Mouse (Mus musculus): ENCODE measurements around the gene C6. TPM values are rescaled to one million over a fixed set of nuclear protein-coding genes. Genes with fewer than 3 reads are reported as not detected.

C6 gene
- 0.16 and 0.24 TPM in 2 replicates for polyA plus RNA-seq (2015; fragmentation: Nextera tagmentation; extraction: Ambion mirVana)

- Histone ChIP-seq H3K36me3 (ENCODE audit: control insufficient read depth, insufficient read depth, low read length) (no peaks in the 10 kb centered on the region), H3K4me3 (ENCODE audit: low read length) (no peak within 1 kb of the TSS), H3K27me3 (replicated peaks; ENCODE audit: control insufficient read depth, insufficient read depth, low read length) (no peaks in the 10 kb centered on the region), H3K27ac (ENCODE audit: low read length) (no peak within 1 kb of the TSS), H3K4me2 (ENCODE audit: low read depth, low read length) (no peak within 1 kb of the TSS), H3K9ac (ENCODE audit: low read depth, low read length) (no peak within 1 kb of the TSS), H3K4me1 (ENCODE audit: control insufficient read depth, insufficient read depth, low read length) (no peaks in the 10 kb centered on the region), H3K9me3 (ENCODE audit: control insufficient read depth, low read length) (no peaks in the 10 kb centered on the region)
- ATAC-seq: no peak
- 83% methylated on average over 9 of the region's 9 CpGs for WGBS
These were observed at the start of gene C6 for GRCm38 (mm10) chr15:4726830-4727310. Gene C6 (plus strand): TSS chr15:4727175.

- H3K9me3 ChIP-seq (ENCODE audit: control insufficient read depth, low read length): no peaks in the 10 kb centered on the region
These were observed 29.4 kb upstream of the C6 start for GRCm38 (mm10) chr15:4697604-4698003.

DNA sequence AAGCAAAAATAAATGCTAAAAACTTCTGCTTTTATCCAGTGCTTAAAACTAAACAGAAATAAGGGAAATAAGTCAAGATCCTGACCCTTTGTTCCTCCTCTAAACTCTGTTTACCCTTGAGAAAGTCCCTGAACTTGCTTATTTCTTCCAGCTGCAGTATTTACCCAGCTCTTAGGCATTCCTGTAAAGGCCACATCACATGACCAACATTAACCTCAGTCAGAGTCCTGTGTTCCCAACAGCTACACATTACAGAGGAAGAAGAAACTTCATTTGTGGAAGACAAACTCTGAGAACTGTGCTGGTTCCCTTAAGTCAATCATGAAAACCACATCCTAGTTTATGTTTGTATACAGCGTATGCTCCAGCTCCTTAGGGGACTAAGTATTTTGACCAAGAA is 7.2 kb downstream of the C6 start:
- no peak overlapping the region for H3K4me2 ChIP-seq (ENCODE audit: low read depth, low read length)
- no peak overlapping the region for H3K27ac ChIP-seq (ENCODE audit: low read length)
- H3K9ac ChIP-seq (ENCODE audit: low read depth, low read length): no peak overlapping the region
- no peaks in the 10 kb centered on the region for H3K36me3 ChIP-seq (ENCODE audit: control insufficient read depth, insufficient read depth, low read length)
- peak; percentile 60; the same call in 1 of the 2 replicates for ATAC-seq
- H3K4me1 ChIP-seq (ENCODE audit: control insufficient read depth, insufficient read depth, low read length): no peaks in the 10 kb centered on the region
- no peaks in the 10 kb centered on the region for H3K27me3 ChIP-seq (replicated peaks; ENCODE audit: control insufficient read depth, insufficient read depth, low read length)
- no peaks in the 10 kb centered on the region for H3K9me3 ChIP-seq (ENCODE audit: control insufficient read depth, low read length)
- 86% methylated on average over 1 of the region's 1 CpGs for WGBS
- no peak overlapping the region for H3K4me3 ChIP-seq (ENCODE audit: low read length)

More at GRCm38 (mm10) chr15:4697604-4698003, 29.4 kb upstream of the C6 start:
- 83% methylated on average over 4 of the region's 4 CpGs for WGBS
- no peaks in the 10 kb centered on the region for H3K27me3 ChIP-seq (replicated peaks; ENCODE audit: control insufficient read depth, insufficient read depth, low read length)
- H3K27ac ChIP-seq (ENCODE audit: low read length): no peak overlapping the region
- no peaks in the 10 kb centered on the region for H3K36me3 ChIP-seq (ENCODE audit: control insufficient read depth, insufficient read depth, low read length)
- H3K4me2 ChIP-seq (ENCODE audit: low read depth, low read length): no peak overlapping the region
- H3K4me3 ChIP-seq (ENCODE audit: low read length): no peak overlapping the region
- ATAC-seq: no peak
- H3K4me1 ChIP-seq (ENCODE audit: control insufficient read depth, insufficient read depth, low read length): no peaks in the 10 kb centered on the region
- H3K9ac ChIP-seq (ENCODE audit: low read depth, low read length): no peak overlapping the region

DNA sequence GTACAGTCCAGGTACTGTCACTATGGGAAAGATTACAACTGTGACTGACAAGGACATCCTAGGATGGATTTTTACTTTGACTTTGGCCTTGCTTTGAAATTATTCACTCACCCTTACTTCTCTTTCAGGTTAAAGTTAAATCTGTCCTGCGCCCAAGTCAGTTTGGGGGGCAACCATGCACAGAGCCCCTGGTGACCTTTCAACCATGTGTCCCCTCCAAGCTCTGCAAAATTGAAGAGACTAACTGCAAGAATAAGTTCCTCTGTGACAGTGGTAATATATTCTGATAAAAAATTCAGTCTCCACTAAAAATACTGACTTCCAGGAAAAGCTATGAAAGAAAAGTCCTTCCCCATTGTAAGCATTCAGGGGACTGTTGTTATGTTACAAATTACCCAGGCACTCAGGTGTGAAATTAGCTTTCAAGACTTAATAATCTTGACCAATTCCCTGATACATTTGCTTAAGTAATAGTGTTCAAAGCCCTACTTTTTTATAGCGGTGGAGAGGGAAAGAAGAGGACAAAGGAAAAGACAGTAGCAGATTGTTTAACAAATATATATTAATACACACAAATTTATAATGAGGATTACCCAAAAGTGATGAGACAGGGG is 8.1 kb downstream of the C6 start:
- H3K36me3 ChIP-seq (ENCODE audit: control insufficient read depth, insufficient read depth, low read length): no peaks in the 10 kb centered on the region
- H3K4me2 ChIP-seq (ENCODE audit: low read depth, low read length): no peak overlapping the region
- no peak overlapping the region for H3K27ac ChIP-seq (ENCODE audit: low read length)
- H3K9ac ChIP-seq (ENCODE audit: low read depth, low read length): no peak overlapping the region
- ATAC-seq: no peak
- no peaks in the 10 kb centered on the region for H3K9me3 ChIP-seq (ENCODE audit: control insufficient read depth, low read length)
- no peaks in the 10 kb centered on the region for H3K4me1 ChIP-seq (ENCODE audit: control insufficient read depth, insufficient read depth, low read length)
- H3K4me3 ChIP-seq (ENCODE audit: low read length): no peak overlapping the region
- 76% methylated on average over 2 of the region's 2 CpGs for WGBS
- no peaks in the 10 kb centered on the region for H3K27me3 ChIP-seq (replicated peaks; ENCODE audit: control insufficient read depth, insufficient read depth, low read length)

GRCm38 (mm10) chr15:4747656-4748055 is 20.7 kb downstream of the C6 start:
- Histone ChIP-seq H3K4me3 (ENCODE audit: low read length) (no peak overlapping the region), H3K9ac (ENCODE audit: low read depth, low read length) (no peak overlapping the region), H3K4me2 (ENCODE audit: low read depth, low read length) (no peak overlapping the region), H3K36me3 (ENCODE audit: control insufficient read depth, insufficient read depth, low read length) (no peaks in the 10 kb centered on the region), H3K4me1 (ENCODE audit: control insufficient read depth, insufficient read depth, low read length) (no peaks in the 10 kb centered on the region), H3K27me3 (replicated peaks; ENCODE audit: control insufficient read depth, insufficient read depth, low read length) (no peaks in the 10 kb centered on the region), H3K9me3 (ENCODE audit: control insufficient read depth, low read length) (no peaks in the 10 kb centered on the region), H3K27ac (ENCODE audit: low read length) (no peak overlapping the region)
- WGBS: 81% methylated on average over 3 of the region's 3 CpGs
- ATAC-seq: no peak

DNA sequence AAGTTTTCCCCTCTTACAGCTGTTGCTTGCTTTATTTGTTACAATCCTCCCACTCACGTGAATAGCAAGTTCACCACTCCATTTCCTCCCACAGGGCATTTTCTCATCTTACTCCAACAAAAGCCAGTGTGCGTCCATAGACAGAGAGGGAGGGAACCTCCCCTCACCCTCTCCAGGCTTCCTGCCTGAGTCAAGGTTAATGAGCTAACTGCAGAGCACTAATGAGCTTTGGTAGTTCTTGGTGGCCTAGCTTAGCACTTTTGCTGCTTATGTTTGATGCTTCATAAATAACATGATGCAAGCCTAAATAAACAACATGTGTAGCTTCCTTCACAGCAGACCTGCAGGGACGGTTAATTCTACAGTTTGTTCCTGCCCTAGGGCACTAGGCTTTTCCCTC is 63.4 kb downstream of the C6 start:
- Histone ChIP-seq H3K4me1 (ENCODE audit: control insufficient read depth, insufficient read depth, low read length) (no peaks in the 10 kb centered on the region), H3K27ac (ENCODE audit: low read length) (no peak overlapping the region), H3K36me3 (ENCODE audit: control insufficient read depth, insufficient read depth, low read length) (no peaks in the 10 kb centered on the region), H3K27me3 (replicated peaks; ENCODE audit: control insufficient read depth, insufficient read depth, low read length) (no peaks in the 10 kb centered on the region), H3K4me3 (ENCODE audit: low read length) (no peak overlapping the region), H3K9me3 (ENCODE audit: control insufficient read depth, low read length) (no peaks in the 10 kb centered on the region), H3K9ac (ENCODE audit: low read depth, low read length) (no peak overlapping the region), H3K4me2 (ENCODE audit: low read depth, low read length) (no peak overlapping the region)
- 35% methylated on average over 3 of the region's 3 CpGs for WGBS
- ATAC-seq: no peak

DNA sequence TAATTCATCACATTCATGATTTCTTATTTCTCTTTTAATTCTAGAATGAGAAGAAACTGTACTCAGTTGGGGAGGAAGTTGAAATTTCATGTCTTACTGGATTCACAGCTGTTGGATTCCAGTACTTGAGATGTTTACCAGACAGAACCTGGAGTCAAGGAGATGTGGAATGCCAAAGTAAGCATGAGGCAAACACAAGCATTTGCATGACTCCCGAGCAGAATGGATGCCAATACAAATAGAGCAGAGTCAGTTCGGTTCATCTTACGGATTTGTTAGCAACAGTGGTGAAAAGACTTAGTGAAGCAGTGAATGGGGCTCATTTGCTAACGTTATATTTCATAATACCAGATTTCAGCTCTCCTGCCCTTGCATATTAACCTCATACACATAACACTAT is 69.9 kb downstream of the C6 start:
- Histone ChIP-seq H3K9ac (ENCODE audit: low read depth, low read length) (no peak overlapping the region), H3K27ac (ENCODE audit: low read length) (no peak overlapping the region), H3K9me3 (ENCODE audit: control insufficient read depth, low read length) (no peaks in the 10 kb centered on the region), H3K4me3 (ENCODE audit: low read length) (no peak overlapping the region), H3K36me3 (ENCODE audit: control insufficient read depth, insufficient read depth, low read length) (no peaks in the 10 kb centered on the region), H3K4me1 (ENCODE audit: control insufficient read depth, insufficient read depth, low read length) (no peaks in the 10 kb centered on the region), H3K4me2 (ENCODE audit: low read depth, low read length) (no peak overlapping the region), H3K27me3 (replicated peaks; ENCODE audit: control insufficient read depth, insufficient read depth, low read length) (no peaks in the 10 kb centered on the region)
- 53% methylated on average over 4 of the region's 4 CpGs for WGBS
- no peak for ATAC-seq

GRCm38 (mm10) chr15:4804256-4804655 is 77.3 kb downstream of the C6 start:
- H3K4me1 ChIP-seq (ENCODE audit: control insufficient read depth, insufficient read depth, low read length): no peaks in the 10 kb centered on the region
- no peaks in the 10 kb centered on the region for H3K9me3 ChIP-seq (ENCODE audit: control insufficient read depth, low read length)
- no peaks in the 10 kb centered on the region for H3K36me3 ChIP-seq (ENCODE audit: control insufficient read depth, insufficient read depth, low read length)
- no peak overlapping the region for H3K4me3 ChIP-seq (ENCODE audit: low read length)
- no peaks in the 10 kb centered on the region for H3K27me3 ChIP-seq (replicated peaks; ENCODE audit: control insufficient read depth, insufficient read depth, low read length)
- H3K9ac ChIP-seq (ENCODE audit: low read depth, low read length): no peak overlapping the region
- no peak overlapping the region for H3K4me2 ChIP-seq (ENCODE audit: low read depth, low read length)
- no peak for ATAC-seq
- 80% methylated on average over 2 of the region's 2 CpGs for WGBS
- H3K27ac ChIP-seq (ENCODE audit: low read length): no peak overlapping the region

- H3K27ac ChIP-seq (ENCODE audit: low read length): no peak overlapping the region
These were observed 81.2 kb downstream of the C6 start for GRCm38 (mm10) chr15:4808131-4808530.

GRCm38 (mm10) chr15:4814976-4815375 is 88.0 kb downstream of the C6 start:
- Histone ChIP-seq H3K27ac (ENCODE audit: low read length) (no peak overlapping the region), H3K4me3 (ENCODE audit: low read length) (no peak overlapping the region), H3K9me3 (ENCODE audit: control insufficient read depth, low read length) (no peaks in the 10 kb centered on the region), H3K4me2 (ENCODE audit: low read depth, low read length) (no peak overlapping the region), H3K9ac (ENCODE audit: low read depth, low read length) (no peak overlapping the region), H3K36me3 (ENCODE audit: control insufficient read depth, insufficient read depth, low read length) (no peaks in the 10 kb centered on the region), H3K4me1 (ENCODE audit: control insufficient read depth, insufficient read depth, low read length) (no peaks in the 10 kb centered on the region), H3K27me3 (replicated peaks; ENCODE audit: control insufficient read depth, insufficient read depth, low read length) (no peaks in the 10 kb centered on the region)
- WGBS: 85% methylated on average over 5 of the region's 5 CpGs
- no peak for ATAC-seq

More at GRCm38 (mm10) chr15:4808131-4808530, 81.2 kb downstream of the C6 start:
- no peak overlapping the region for H3K4me2 ChIP-seq (ENCODE audit: low read depth, low read length)
- H3K9me3 ChIP-seq (ENCODE audit: control insufficient read depth, low read length): no peaks in the 10 kb centered on the region
- ATAC-seq: no peak
- 80% methylated on average over 5 of the region's 5 CpGs for WGBS
- no peak overlapping the region for H3K4me3 ChIP-seq (ENCODE audit: low read length)
- no peak overlapping the region for H3K9ac ChIP-seq (ENCODE audit: low read depth, low read length)
- no peaks in the 10 kb centered on the region for H3K27me3 ChIP-seq (replicated peaks; ENCODE audit: control insufficient read depth, insufficient read depth, low read length)
- H3K4me1 ChIP-seq (ENCODE audit: control insufficient read depth, insufficient read depth, low read length): no peaks in the 10 kb centered on the region
- no peaks in the 10 kb centered on the region for H3K36me3 ChIP-seq (ENCODE audit: control insufficient read depth, insufficient read depth, low read length)
